Mouse (Mus musculus): ENCODE results near the gene Pmp22. TPM values are rescaled to one million over a fixed set of nuclear protein-coding genes. Genes with fewer than 3 reads are reported as not detected.

Gene Pmp22
- total RNA-seq, 2 experiments from 2014 or later, result 28.8 to 43.1 TPM

GRCm38 (mm10) chr11:63171977-63172376 lies 43.2 kb downstream of the Pmp22 start:
- peak; percentile 62 for TF ChIP-seq CTCF (IDR thresholded peaks at IDR 0.05)
- no peak for DNase-seq
- H3K4me3 ChIP-seq, result no peak overlapping the region
- H3K27ac ChIP-seq, result no peak overlapping the region
- intact Hi-C loops (cut with DNase I), result no loop called here

- TF ChIP-seq CTCF (IDR thresholded peaks at IDR 0.05), result no peak
- peak; percentile 36 for DNase-seq
- intact Hi-C loops (cut with DNase I), result no loop called here
These were observed 44.8 kb downstream of the Pmp22 start for GRCm38 (mm10) chr11:63173604-63174003.

GRCm38 (mm10) chr11:63175302-63175701 lies 46.5 kb downstream of the Pmp22 start:
- peak; percentile 42; the same call in 1 of the 2 replicates for TF ChIP-seq CTCF (IDR thresholded peaks at IDR 0.05)
- Histone ChIP-seq H3K27ac (no peak overlapping the region), H3K4me3 (no peak overlapping the region)
- intact Hi-C loops (cut with DNase I), result no loop called here
- DNase-seq, result no peak

More at GRCm38 (mm10) chr11:63173604-63174003, 44.8 kb downstream of the Pmp22 start:
- H3K4me3 ChIP-seq, result no peak overlapping the region
- H3K27ac ChIP-seq, result no peak overlapping the region

- intact Hi-C loops (cut with DNase I), result no loop called here
- no peak for TF ChIP-seq CTCF (IDR thresholded peaks at IDR 0.05)
- DNase-seq, result no peak
These were observed 47.6 kb downstream of the Pmp22 start for GRCm38 (mm10) chr11:63176416-63176815.

GRCm38 (mm10) chr11:63180262-63181101 lies 51.7 kb downstream of the Pmp22 start:
- H3K4me3 ChIP-seq, result no peak overlapping the region
- no peak overlapping the region for H3K27ac ChIP-seq
- TF ChIP-seq CTCF (IDR thresholded peaks at IDR 0.05), result no peak
- DNase-seq, result no peak
- intact Hi-C loops (cut with DNase I), result no loop called here

More at GRCm38 (mm10) chr11:63176416-63176815, 47.6 kb downstream of the Pmp22 start:
- no peak overlapping the region for H3K4me3 ChIP-seq
- H3K27ac ChIP-seq, result no peak overlapping the region

GRCm38 (mm10) chr11:63188803-63189202 lies 60.0 kb downstream of the Pmp22 start:
- no peak overlapping the region for H3K4me3 ChIP-seq
- intact Hi-C loops (cut with DNase I), result no loop called here
- no peak for TF ChIP-seq CTCF (IDR thresholded peaks at IDR 0.05)
- no peak for DNase-seq
- no peak overlapping the region for H3K27ac ChIP-seq

- no peak for TF ChIP-seq CTCF (IDR thresholded peaks at IDR 0.05)
- DNase-seq, result no peak
- Histone ChIP-seq H3K4me3 (no peak overlapping the region), H3K27ac (no peak overlapping the region)
- intact Hi-C loops (cut with DNase I), result no loop called here
These were observed 69.3 kb downstream of the Pmp22 start for GRCm38 (mm10) chr11:63198070-63198469.

GRCm38 (mm10) chr11:63201989-63202535 lies 73.3 kb downstream of the Pmp22 start:
- TF ChIP-seq CTCF (IDR thresholded peaks at IDR 0.05), result no peak
- no peak overlapping the region for H3K4me3 ChIP-seq
- intact Hi-C loops (cut with DNase I), result no loop called here
- no peak for DNase-seq
- no peak overlapping the region for H3K27ac ChIP-seq

Other genes with a start within 250 kb of the Pmp22 start
- 1 to 10 TPM; 4.5 to 7.6 TPM for gene Tvp23b, start 249.5 kb upstream of the Pmp22 start, total RNA-seq (2021)
- not detected for gene Cdrt4, start 177.8 kb upstream of the Pmp22 start, total RNA-seq (2021)
- not detected for gene Tekt3, start 67.3 kb upstream of the Pmp22 start, total RNA-seq (2021)

Measured in gastrocnemius, adult 2 months (tissue).